Mouse (Mus musculus) heart, adult 10 weeks (tissue): Measurements from ENCODE around the gene Tmem89. TPM values are rescaled to one million over a fixed set of nuclear protein-coding genes. Genes with fewer than 3 reads are reported as not detected.

Source experiments
- polyA plus RNA-seq: library from polyadenylated mRNA; stranded (reverse); fragments of 350-450 nt; fragmentation: Illumina TruSeq; extraction: RNeasy Lipid Tissue Mini Kit (QIAGEN cat#74804); gene quantifications from one replicate; pipeline ENCODE4 v1.2.3, GENCODE M21; 2014; ENCODE audit warnings: low read depth, low replicate concordance

Tmem89 gene
- not detected for polyA plus RNA-seq

GRCm38 (mm10) chr9:108914491-108914890 lies at the start of gene Tmem89:
Gene Tmem89 (plus strand): TSS chr9:108914619.

GRCm38 (mm10) chr9:108936418-108937364 lies 22.3 kb downstream of the Tmem89 start, which contains the start of gene Uqcrc1:
Gene Uqcrc1 (plus strand): TSS chr9:108936633.

DNA sequence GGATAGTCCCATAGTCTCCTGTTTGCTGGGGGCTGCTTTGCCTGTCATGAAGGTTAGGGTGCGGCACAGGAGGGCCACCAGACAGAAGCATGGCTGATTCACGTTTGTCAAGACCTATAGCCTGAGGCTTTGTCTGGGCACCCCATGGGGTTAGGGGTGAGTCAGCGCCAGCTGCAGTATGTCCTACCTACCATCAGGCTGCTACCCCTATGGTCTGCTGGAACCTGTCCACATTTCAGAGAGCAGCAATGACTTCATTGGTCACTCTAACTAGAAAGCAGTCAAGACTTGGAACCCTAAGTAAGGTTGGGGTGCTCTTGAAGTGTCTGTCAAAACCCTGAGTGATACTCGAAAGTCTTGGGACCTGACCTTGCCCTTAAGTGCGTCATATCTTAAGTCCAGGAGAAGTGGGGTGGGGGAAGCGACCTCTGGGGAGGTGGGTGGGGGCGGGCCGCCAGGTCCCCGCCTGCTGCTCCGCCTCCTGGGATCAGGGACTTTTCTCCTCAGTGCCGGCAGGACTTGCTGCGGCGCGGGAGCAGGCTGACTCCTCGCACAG lies 38.7 kb downstream of the Tmem89 start, which contains the start of gene Col7a1:
TSS of gene Col7a1 (plus strand) at position 506 of the 556 bp plus-strand sequence.

Other genes with a start within 250 kb of the Tmem89 start
- gene Prkar2a, start 225.3 kb upstream of the Tmem89 start, polyA plus RNA-seq, result 62.2 TPM
- gene Ip6k2, start 130.8 kb upstream of the Tmem89 start, polyA plus RNA-seq, result 22.0 TPM
- 11.4 TPM for gene Nckipsd, start 106.3 kb upstream of the Tmem89 start, polyA plus RNA-seq
- gene Celsr3, start 88.3 kb upstream of the Tmem89 start, polyA plus RNA-seq, result not detected
- gene Slc26a6, start 61.3 kb upstream of the Tmem89 start, polyA plus RNA-seq, result 27.2 TPM
- 1,473 TPM for gene Uqcrc1, start 22.0 kb downstream of the Tmem89 start, polyA plus RNA-seq
- 0.60 TPM for gene Col7a1, start 39.0 kb downstream of the Tmem89 start, polyA plus RNA-seq
- gene Ucn2, start 71.4 kb downstream of the Tmem89 start, polyA plus RNA-seq, result 0.42 TPM
- gene Pfkfb4, start 77.2 kb downstream of the Tmem89 start, polyA plus RNA-seq, result 4.6 TPM
- gene Shisa5, start 123.9 kb downstream of the Tmem89 start, polyA plus RNA-seq, result 40.8 TPM
- 22.4 TPM for gene Trex1, start 145.1 kb downstream of the Tmem89 start, polyA plus RNA-seq
- 7.5 TPM for gene Atrip, start 159.5 kb downstream of the Tmem89 start, polyA plus RNA-seq
- 13.3 TPM for gene Ccdc51, start 167.9 kb downstream of the Tmem89 start, polyA plus RNA-seq
- gene Tma7, start 168.0 kb downstream of the Tmem89 start, polyA plus RNA-seq, result 188 TPM
- 25.6 TPM for gene Plxnb1, start 180.8 kb downstream of the Tmem89 start, polyA plus RNA-seq
- not detected for gene Fbxw21, start 247.4 kb downstream of the Tmem89 start, polyA plus RNA-seq